Mouse (Mus musculus): Measurements from ENCODE around the gene Map4k5. TPM values are rescaled to one million over a fixed set of nuclear protein-coding genes. Genes with fewer than 3 reads are reported as not detected.
A peak's percentile ranks its signal among the peaks of the same experiment; 100 is the strongest.

Map4k5 gene
- total and polyA plus RNA-seq, 3 experiments, result 7.0 to 8.5 TPM; not detected in 1

DNA sequence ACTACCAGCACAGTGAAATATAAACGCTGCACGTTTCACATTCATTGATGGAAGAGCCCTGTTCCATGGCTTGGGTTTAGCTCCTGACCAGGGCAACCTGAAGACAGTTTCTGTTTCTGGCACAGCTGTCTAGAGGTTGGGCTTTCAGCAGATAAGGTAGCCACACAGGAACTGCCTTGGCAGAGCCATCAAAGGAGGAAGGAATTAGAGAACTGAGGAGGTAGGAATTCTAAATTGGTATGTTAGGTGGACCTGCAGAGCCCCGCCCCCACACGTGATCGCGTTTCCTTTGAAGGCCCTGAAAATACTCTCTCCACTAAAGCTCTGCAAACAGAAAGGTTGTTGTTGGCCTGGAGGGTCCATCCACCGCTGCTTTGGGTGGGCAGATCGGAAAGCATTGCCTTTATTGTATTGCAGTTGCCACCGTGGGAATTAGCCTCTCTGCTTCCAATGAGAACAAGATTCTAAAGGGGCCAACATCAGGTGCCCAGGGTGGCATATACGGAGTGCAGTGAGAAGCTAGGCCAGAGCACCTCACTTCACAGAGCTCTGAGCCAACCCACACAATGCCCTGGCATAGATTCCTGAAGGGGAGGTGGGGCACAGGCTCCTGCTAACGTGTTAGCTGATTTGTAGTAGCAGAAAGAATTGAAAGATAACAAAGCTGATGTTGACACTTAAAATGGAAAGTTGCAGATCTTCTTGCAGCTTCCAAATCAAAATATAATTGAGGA, 116.2 kb downstream of the Map4k5 start (continued):
- TF ChIP-seq SMC3 (IDR thresholded peaks at IDR 0.05; ENCODE audit: low read depth, low read length) (no peak), ZKSCAN1 (IDR thresholded peaks at IDR 0.05; ENCODE audit: low read depth, low read length) (no peak), CHD1 (IDR thresholded peaks at IDR 0.05; ENCODE audit: low read depth, low read length) (no peak), UBTF (IDR thresholded peaks at IDR 0.05; ENCODE audit: borderline replicate concordance, insufficient read depth, low read depth, low read length) (no peak), BHLHE40 (IDR thresholded peaks at IDR 0.05; ENCODE audit: borderline replicate concordance, low read depth, low read length) (peak; percentile 78; the same call in 1 of the 2 replicates), POLR2AphosphoS2 (IDR thresholded peaks at IDR 0.05; ENCODE audit: low read length) (no peak), CHD2 (IDR thresholded peaks at IDR 0.05; ENCODE audit: low read length) (no peak), ELF1 (IDR thresholded peaks at IDR 0.05; ENCODE audit: low read depth, low read length) (no peak), JUND (IDR thresholded peaks at IDR 0.05; ENCODE audit: low read depth, low read length) (no peak), ZMIZ1 (IDR thresholded peaks at IDR 0.05; ENCODE audit: low read depth, low read length) (no peak), TBP (IDR thresholded peaks at IDR 0.05; ENCODE audit: low read depth, low read length) (no peak), USF1 (IDR thresholded peaks at IDR 0.05; ENCODE audit: low read depth, low read length) (peak; percentile 90), RCOR1 (IDR thresholded peaks at IDR 0.05; ENCODE audit: low read depth, low read length) (peak; percentile 37; the same call in 1 of the 2 replicates), MYC (IDR thresholded peaks at IDR 0.05; ENCODE audit: low read depth, low read length) (no peak), MXI1 (IDR thresholded peaks at IDR 0.05; ENCODE audit: low read depth, low read length) (no peak), ZNF384 (IDR thresholded peaks at IDR 0.05; ENCODE audit: low read depth, low read length) (no peak), NRF1 (IDR thresholded peaks at IDR 0.05; ENCODE audit: insufficient read depth, low read depth, low read length, poor library complexity, severe bottlenecking) (no peak)

DNA sequence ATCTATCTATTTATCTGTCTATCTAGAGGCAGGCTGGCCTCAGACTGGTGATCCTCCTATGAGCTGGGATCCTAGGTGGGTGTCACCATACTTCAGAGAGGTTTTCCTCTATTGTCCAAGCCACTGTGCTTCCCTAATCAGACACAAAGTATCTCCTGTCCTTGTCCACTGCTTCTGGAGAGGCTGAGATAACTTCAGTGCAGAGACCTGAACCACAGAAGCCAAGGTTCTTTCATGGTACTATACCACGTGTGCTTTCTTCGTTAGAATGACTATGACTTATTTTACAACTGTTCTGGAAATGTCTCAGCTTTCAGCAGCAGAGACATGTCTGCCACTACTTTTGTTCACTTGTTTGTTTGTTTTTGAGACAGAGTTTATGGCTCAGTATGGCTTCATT, 124.2 kb downstream of the Map4k5 start:
- H3K36me3 ChIP-seq (ENCODE audit: control insufficient read depth in 1 of 2, insufficient read depth in 2 of 2, low read length in 2 of 2), result peaks cover 0 to 2% of the 10 kb centered on the region in 2 experiments; a peak in 1 of 4 replicates
- DNase-seq (ENCODE audit: low read depth, low spot score), result peak; percentile 26
- H3K79me2 ChIP-seq (ENCODE audit: control insufficient read depth, insufficient read depth, low read length, poor library complexity), result no peaks in the 10 kb centered on the region
- H3K4me1 ChIP-seq (ENCODE audit: control insufficient read depth in 1 of 2, insufficient read depth in 2 of 2, low read length in 2 of 2), result peaks cover 6 to 15% of the 10 kb centered on the region in 2 experiments; a peak in 3 of 4 replicates
- H3K4me3 ChIP-seq (ENCODE audit: control insufficient read depth in 1 of 2, insufficient read depth in 1 of 2, low read depth in 2 of 2, low read length in 2 of 2), result no peak overlapping the region
- H3K27me3 ChIP-seq (ENCODE audit: control insufficient read depth in 1 of 2, insufficient read depth in 2 of 2, low read length in 2 of 2), result no peaks in the 10 kb centered on the region
- H3K9me3 ChIP-seq (replicated peaks; ENCODE audit: insufficient read depth, low read length), result no peaks in the 10 kb centered on the region
- H3K9ac ChIP-seq (ENCODE audit: control insufficient read depth, low read depth, low read length, poor library complexity, severe bottlenecking), result no peak overlapping the region
- H3K27ac ChIP-seq (ENCODE audit: control insufficient read depth, low read depth, low read length), result no peak overlapping the region
- TF ChIP-seq GABPA (IDR thresholded peaks at IDR 0.05; ENCODE audit: low read depth, low read length) (no peak), ELF1 (IDR thresholded peaks at IDR 0.05; ENCODE audit: low read depth, low read length) (no peak), BHLHE40 (IDR thresholded peaks at IDR 0.05; ENCODE audit: borderline replicate concordance, low read depth, low read length) (no peak), ZC3H11A (IDR thresholded peaks at IDR 0.05; ENCODE audit: low read depth, low read length) (no peak), E2F4 (IDR thresholded peaks at IDR 0.05; ENCODE audit: borderline replicate concordance, low read depth, low read length) (no peak), MEF2A (IDR thresholded peaks at IDR 0.05; ENCODE audit: extremely low read depth, insufficient replicate concordance, low read depth, low read length, poor library complexity, severe bottlenecking) (no peak), EP300 (IDR thresholded peaks at IDR 0.05; ENCODE audit: low read depth in 1 of 2, low read length in 2 of 2) (0 out of 4 replicates have a peak, but pooled peaks have one; percentile 12 to 23), UBTF (IDR thresholded peaks at IDR 0.05; ENCODE audit: borderline replicate concordance, insufficient read depth, low read depth, low read length) (no peak), ETS1 (IDR thresholded peaks at IDR 0.05; ENCODE audit: low read depth, low read length) (no peak), TBP (IDR thresholded peaks at IDR 0.05; ENCODE audit: low read depth, low read length) (no peak), ZNF384 (IDR thresholded peaks at IDR 0.05; ENCODE audit: low read depth, low read length) (no peak), TAL1 (IDR thresholded peaks at IDR 0.05; ENCODE audit: low read length) (peak; percentile 41), TCF12 (IDR thresholded peaks at IDR 0.05; ENCODE audit: low read depth, low read length) (peak; percentile 42; the same call in 1 of the 2 replicates), MXI1 (IDR thresholded peaks at IDR 0.05; ENCODE audit: low read depth, low read length) (0 out of 2 replicates have a peak, but pooled peaks have one; percentile 21), CTCF (IDR thresholded peaks at IDR 0.05 in 2 of 3, conservative IDR thresholded peaks at IDR 0.05 in 1 of 3; ENCODE audit: control insufficient read depth in 1 of 3, insufficient read depth in 1 of 3, low read depth in 2 of 3, low read length in 3 of 3, poor library complexity in 1 of 3, severe bottlenecking in 1 of 3) (no peak), GATA1 (IDR thresholded peaks at IDR 0.05; ENCODE audit: low read depth, low read length) (no peak), USF1 (IDR thresholded peaks at IDR 0.05; ENCODE audit: low read depth, low read length) (peak; percentile 72; the same call in 1 of the 2 replicates), MYB (IDR thresholded peaks at IDR 0.05; ENCODE audit: low read depth, low read length) (no peak), POLR2A (IDR thresholded peaks at IDR 0.05; ENCODE audit: control insufficient read depth in 1 of 2, insufficient read depth in 1 of 2, low read depth in 1 of 2, low read length in 2 of 2, poor library complexity in 1 of 2) (no peak), KAT2A (conservative IDR thresholded peaks at IDR 0.05; ENCODE audit: low read depth, low read length) (no peak), RCOR1 (IDR thresholded peaks at IDR 0.05; ENCODE audit: low read depth, low read length) (no peak), CHD2 (IDR thresholded peaks at IDR 0.05; ENCODE audit: low read length) (no peak), NELFE (IDR thresholded peaks at IDR 0.05; ENCODE audit: low read depth, low read length) (no peak), JUND (IDR thresholded peaks at IDR 0.05; ENCODE audit: low read depth, low read length) (no peak), ZKSCAN1 (IDR thresholded peaks at IDR 0.05; ENCODE audit: low read depth, low read length) (no peak), HCFC1 (IDR thresholded peaks at IDR 0.05; ENCODE audit: low read depth, low read length) (no peak)
